Mouse (Mus musculus): ENCODE data around the gene Pitpnm2. TPM values are rescaled to one million over a fixed set of nuclear protein-coding genes. Genes with fewer than 3 reads are reported as not detected.

Pitpnm2 gene
- polyA plus RNA-seq, 1 experiment from 2014 or later = 8.9 TPM

DNA sequence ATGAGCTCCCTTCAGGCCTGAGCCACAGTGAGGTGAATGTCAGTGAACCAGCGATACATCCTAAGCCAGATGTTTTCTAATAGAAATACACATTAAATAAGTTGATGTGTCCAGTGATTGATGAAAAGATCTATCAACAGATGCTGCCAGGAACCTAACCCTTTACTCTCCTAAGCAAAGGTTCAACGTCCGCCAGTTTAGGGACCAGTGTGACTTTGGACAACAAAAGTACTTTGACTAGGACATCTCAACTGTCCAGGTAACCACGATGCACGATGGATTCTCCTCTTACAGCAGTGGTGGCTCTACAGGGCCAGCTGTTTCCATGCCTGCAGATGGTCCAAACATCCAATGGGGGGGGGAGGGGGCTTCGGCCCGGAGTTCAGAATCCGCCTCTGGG lies 5.1 kb downstream of the Pitpnm2 start:
- no peak overlapping the region for H3K27ac ChIP-seq
- ATAC-seq (ENCODE audit: low FRiP score) = no peak
- H3K4me1 ChIP-seq = peaks cover 45% of the 10 kb centered on the region
- H3K9me3 ChIP-seq = no peaks in the 10 kb centered on the region
- no peak overlapping the region for H3K9ac ChIP-seq
- no peak overlapping the region for H3K4me3 ChIP-seq (replicated peaks)
- 92% methylated on average over 8 of the region's 8 CpGs for WGBS
- H3K27me3 ChIP-seq = peaks cover 29% of the 10 kb centered on the region; the same call in 1 of the 2 replicates
- H3K4me2 ChIP-seq = no peak overlapping the region
- H3K36me3 ChIP-seq (replicated peaks) = no peaks in the 10 kb centered on the region

DNA sequence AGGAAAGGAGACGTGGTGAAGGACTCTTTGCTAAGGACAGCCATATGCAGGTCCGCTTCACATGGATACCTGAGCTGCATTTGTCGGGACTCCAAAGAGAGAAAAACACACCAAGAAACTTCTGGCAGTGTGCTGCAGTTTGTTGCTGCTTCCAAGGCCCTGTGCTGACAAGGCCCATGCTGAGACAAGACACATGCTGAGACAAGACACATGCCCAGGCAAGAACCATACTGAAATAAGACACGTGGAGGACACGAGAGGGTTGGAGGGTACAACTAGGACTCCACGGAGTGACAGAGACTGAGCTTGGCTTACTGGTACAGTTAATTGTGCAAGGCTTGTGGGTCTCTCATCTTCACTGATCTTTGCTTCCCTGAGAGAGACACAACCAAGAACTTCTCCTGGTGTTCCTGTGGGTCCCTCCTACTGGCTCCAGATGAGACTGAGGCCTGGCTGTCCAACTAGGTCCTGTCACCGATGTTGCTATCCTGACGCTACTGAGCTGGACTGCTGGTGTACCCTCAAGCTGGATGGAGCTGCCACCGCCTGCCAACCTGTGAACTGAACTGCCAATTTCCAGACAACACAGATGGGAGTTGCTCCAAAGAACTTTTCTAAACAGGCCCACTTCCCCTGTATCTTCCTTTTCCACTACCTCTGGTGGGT lies 6.2 kb downstream of the Pitpnm2 start:
- no peak overlapping the region for H3K9ac ChIP-seq
- 94% methylated on average over 9 of the region's 9 CpGs for WGBS
- peaks cover 37% of the 10 kb centered on the region for H3K4me1 ChIP-seq
- no peak overlapping the region for H3K4me3 ChIP-seq (replicated peaks)
- no peaks in the 10 kb centered on the region for H3K36me3 ChIP-seq (replicated peaks)
- no peak overlapping the region for H3K27ac ChIP-seq
- no peak for ATAC-seq (ENCODE audit: low FRiP score)
- H3K4me2 ChIP-seq = no peak overlapping the region
- no peaks in the 10 kb centered on the region for H3K9me3 ChIP-seq
- peaks cover 33% of the 10 kb centered on the region; the same call in 1 of the 2 replicates for H3K27me3 ChIP-seq

DNA sequence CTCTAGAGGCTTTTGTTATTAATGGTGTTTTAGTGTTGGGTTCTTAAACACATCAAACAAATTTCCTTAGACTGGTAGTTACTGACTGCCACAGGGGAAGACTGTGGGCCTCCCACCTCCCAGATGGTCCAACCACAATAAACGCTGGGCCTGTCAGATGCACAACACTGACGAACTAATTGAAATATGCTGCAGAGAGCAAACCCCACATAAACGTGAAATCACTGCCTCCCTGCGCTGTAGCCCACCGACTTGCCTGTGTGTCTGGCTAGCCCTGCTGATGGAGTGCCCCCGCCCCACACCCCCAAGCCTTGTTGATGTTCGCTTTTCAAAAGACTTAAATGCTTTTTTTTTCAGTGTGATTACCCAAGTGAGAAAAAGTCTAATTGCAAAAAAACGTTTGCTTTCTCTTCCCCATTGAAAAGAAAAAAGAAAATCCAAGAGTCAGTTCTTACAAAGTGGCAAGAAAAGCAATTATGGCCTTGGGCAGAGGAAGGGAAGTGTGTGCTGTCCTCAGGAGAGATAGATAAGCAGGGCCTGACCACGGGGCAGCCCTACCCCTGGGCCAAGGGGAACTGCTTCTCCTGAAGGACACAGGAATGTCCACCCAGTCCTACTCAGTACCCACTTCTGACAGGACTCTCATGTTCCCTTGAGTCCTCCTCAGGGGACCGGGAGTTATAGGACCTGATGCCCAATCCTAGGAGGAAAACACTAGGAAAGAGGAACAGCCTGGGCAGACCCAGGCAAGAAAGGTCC lies 7.7 kb downstream of the Pitpnm2 start:
- Histone ChIP-seq H3K9ac (no peak overlapping the region), H3K36me3 (replicated peaks) (no peaks in the 10 kb centered on the region), H3K9me3 (no peaks in the 10 kb centered on the region), H3K4me2 (peak overlapping the region; percentile 24), H3K27me3 (peaks cover 21% of the 10 kb centered on the region; the same call in 1 of the 2 replicates), H3K4me1 (peaks cover 22% of the 10 kb centered on the region), H3K27ac (peak overlapping the region; percentile 70), H3K4me3 (replicated peaks) (no peak overlapping the region)
- WGBS = 21% methylated on average over 10 of the region's 10 CpGs
- peak; percentile 61; the same call in 1 of the 2 replicates for ATAC-seq (ENCODE audit: low FRiP score)

DNA sequence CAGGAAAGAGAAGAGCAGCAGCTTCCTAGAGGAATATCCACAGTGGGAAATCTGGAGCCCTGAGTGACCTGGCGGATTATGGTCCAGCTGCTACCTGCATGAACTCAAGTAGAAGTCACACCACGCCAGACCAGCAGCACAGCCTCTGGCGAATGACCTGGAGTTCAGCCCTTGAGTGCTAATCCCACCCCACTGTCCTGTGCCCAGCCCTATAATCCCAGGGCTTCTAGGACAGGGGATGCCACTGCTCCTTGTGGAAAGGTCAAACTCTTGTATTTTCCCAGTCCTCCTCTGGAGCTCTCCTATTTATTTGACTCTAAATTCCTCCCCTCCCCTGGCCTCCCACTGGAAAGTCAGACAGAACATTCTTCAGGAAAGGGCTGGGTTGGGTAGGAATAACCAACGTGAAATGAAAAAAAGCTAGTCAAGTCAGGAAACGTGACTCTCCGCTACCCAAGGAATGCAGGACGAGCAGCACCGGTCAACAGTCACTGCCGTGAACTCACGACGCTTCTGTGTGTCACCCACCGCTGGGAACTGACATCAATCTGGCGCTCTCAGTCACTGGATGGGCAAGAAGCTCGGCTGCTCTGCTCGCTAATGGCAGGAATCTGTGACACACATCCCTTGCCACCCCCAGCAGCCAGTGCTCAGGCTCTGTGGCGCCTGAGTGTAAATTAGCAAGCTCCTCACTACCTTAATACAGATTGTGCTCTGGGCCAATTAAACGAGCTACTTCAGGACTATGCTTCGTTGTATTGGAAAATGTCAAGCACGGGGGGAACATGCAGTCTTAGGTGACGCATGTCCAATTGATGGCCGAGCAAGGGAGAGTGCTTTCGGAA lies 8.5 kb downstream of the Pitpnm2 start:
- H3K27me3 ChIP-seq = peaks cover 21% of the 10 kb centered on the region; the same call in 1 of the 2 replicates
- H3K36me3 ChIP-seq (replicated peaks) = no peaks in the 10 kb centered on the region
- H3K4me2 ChIP-seq = peak overlapping the region; percentile 24
- H3K9ac ChIP-seq = no peak overlapping the region
- H3K4me1 ChIP-seq = peaks cover 22% of the 10 kb centered on the region
- WGBS = 27% methylated on average over 22 of the region's 22 CpGs
- no peaks in the 10 kb centered on the region for H3K9me3 ChIP-seq
- H3K27ac ChIP-seq = peak overlapping the region; percentile 70
- peak; percentile 75; the same call in 1 of the 2 replicates for ATAC-seq (ENCODE audit: low FRiP score)
- H3K4me3 ChIP-seq (replicated peaks) = no peak overlapping the region; the same call in 1 of the 2 replicates

DNA sequence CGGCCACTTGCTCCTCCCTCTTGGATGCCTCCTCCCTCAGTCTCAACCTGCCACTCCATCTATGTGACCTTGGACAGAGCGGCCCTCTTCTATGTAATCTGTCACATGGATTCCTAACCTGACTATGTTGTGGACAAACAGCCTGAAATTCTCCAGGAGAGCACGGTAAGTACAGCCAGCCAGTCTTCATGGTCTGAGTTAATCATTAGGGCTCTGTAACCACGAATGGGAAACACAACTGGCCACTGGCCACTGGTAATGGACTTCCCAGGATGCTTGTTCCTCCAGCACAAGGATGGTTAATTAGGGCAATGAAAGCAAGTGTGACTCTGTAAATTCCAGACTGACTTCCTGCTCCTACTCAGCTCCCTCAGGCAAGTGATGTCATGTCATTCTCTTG lies 13.4 kb downstream of the Pitpnm2 start:
- Histone ChIP-seq H3K27me3 (peaks cover 12% of the 10 kb centered on the region; the same call in 1 of the 2 replicates), H3K9me3 (no peaks in the 10 kb centered on the region), H3K9ac (no peak overlapping the region), H3K36me3 (replicated peaks) (no peaks in the 10 kb centered on the region), H3K4me1 (peaks cover 27% of the 10 kb centered on the region), H3K4me2 (no peak overlapping the region), H3K27ac (no peak overlapping the region), H3K4me3 (replicated peaks) (no peak overlapping the region)
- 84% methylated on average over 4 of the region's 4 CpGs for WGBS
- no peak for ATAC-seq (ENCODE audit: low FRiP score)

DNA sequence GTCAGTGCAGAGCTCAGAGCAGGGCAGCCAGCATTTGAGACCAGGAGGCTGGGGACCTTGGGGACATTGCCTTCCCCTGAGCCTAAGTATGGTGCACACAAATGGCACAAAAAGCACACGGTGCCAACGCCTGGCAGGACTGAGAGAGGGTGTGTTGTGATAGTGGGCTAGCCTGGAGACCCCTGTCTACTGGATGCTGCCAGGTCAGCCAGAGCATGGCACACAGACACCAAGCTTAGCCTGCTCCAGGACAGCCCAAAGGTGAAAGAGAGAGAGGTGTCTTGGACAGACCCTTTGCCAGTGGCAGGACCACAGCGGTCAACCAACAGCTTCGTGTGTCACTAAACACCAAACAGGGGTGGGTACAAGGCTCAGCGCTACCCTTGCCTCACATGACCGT lies 14.8 kb downstream of the Pitpnm2 start:
- WGBS = 97% methylated on average over 6 of the region's 6 CpGs
- H3K27ac ChIP-seq = no peak overlapping the region

DNA sequence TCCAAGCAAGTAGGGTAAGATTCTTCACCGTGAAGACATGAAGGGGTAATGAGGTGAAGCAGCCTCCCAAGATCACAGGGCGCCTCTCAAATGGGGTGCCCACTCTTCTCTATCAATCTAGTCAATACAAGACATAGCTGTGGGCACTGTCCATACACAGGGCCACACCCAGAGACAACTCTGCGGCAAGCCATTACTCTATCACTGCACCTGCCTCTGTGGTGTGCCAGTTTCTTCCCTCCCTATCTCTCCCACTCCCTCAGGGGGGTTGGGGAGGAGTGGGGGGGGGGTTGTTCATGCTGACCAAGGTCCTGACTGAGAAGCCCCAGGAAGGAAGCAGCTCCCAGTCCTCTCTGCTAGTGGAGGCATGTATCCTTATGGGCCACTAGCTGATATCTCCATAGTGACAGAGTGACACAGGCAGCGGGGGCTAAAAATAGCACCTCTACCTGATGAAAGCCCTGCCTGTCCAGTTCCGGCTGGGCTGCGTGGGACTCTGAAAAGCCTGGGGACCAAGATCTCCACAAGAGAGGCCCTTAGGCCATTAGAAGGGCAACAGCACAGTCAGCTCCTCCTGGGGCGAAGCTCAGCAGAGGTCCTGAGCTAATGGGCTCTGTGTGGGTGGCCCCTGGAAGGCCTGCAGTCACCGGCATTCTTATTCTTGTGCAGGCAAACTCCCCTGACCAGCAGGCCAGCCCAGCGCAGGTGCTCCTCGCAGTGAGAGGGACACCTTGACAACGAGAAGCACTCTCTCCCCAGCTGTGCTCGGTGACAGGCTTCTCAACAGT lies 15.5 kb downstream of the Pitpnm2 start:
- 51% methylated on average over 12 of the region's 12 CpGs for WGBS
- Histone ChIP-seq H3K9ac (no peak overlapping the region; the same call in 1 of the 2 replicates), H3K4me3 (replicated peaks) (no peak overlapping the region), H3K4me2 (no peak overlapping the region), H3K27me3 (0 out of 2 replicates have a peak, but pooled peaks cover 4% of the 10 kb centered on the region), H3K27ac (no peak overlapping the region), H3K9me3 (no peaks in the 10 kb centered on the region), H3K4me1 (peaks cover 19% of the 10 kb centered on the region), H3K36me3 (replicated peaks) (no peaks in the 10 kb centered on the region)
- ATAC-seq (ENCODE audit: low FRiP score) = no peak

More for the DNA sequence above, 14.8 kb downstream of the Pitpnm2 start:
- no peak overlapping the region for H3K4me3 ChIP-seq (replicated peaks)
- H3K9me3 ChIP-seq = no peaks in the 10 kb centered on the region
- no peak overlapping the region for H3K4me2 ChIP-seq
- no peak overlapping the region for H3K9ac ChIP-seq
- no peak for ATAC-seq (ENCODE audit: low FRiP score)
- H3K4me1 ChIP-seq = peaks cover 19% of the 10 kb centered on the region
- H3K36me3 ChIP-seq (replicated peaks) = no peaks in the 10 kb centered on the region
- 0 out of 2 replicates have a peak, but pooled peaks cover 4% of the 10 kb centered on the region for H3K27me3 ChIP-seq

DNA sequence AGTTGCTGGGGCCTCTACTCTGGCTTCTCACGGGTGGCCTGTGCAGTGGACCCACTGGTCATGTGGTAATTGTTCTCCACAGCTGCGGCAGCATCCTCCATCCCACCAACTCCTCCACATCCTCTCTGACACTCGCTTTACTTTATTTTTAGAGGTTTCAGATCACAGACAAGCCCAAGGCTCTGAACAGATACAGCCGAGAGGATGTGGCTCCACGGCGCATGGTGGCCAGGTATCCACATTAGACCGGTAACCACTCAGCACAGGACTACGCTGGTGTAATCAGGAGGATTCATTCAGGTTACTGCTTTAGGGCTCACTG lies 16.5 kb downstream of the Pitpnm2 start:
- ATAC-seq (ENCODE audit: low FRiP score) = no peak
- no peaks in the 10 kb centered on the region for H3K27me3 ChIP-seq
- WGBS = 89% methylated on average over 8 of the region's 8 CpGs
- no peak overlapping the region for H3K27ac ChIP-seq
- peaks cover 19% of the 10 kb centered on the region for H3K4me1 ChIP-seq
- no peaks in the 10 kb centered on the region for H3K36me3 ChIP-seq (replicated peaks)
- H3K4me2 ChIP-seq = no peak overlapping the region
- H3K9ac ChIP-seq = no peak overlapping the region
- no peaks in the 10 kb centered on the region for H3K9me3 ChIP-seq
- no peak overlapping the region for H3K4me3 ChIP-seq (replicated peaks)

DNA sequence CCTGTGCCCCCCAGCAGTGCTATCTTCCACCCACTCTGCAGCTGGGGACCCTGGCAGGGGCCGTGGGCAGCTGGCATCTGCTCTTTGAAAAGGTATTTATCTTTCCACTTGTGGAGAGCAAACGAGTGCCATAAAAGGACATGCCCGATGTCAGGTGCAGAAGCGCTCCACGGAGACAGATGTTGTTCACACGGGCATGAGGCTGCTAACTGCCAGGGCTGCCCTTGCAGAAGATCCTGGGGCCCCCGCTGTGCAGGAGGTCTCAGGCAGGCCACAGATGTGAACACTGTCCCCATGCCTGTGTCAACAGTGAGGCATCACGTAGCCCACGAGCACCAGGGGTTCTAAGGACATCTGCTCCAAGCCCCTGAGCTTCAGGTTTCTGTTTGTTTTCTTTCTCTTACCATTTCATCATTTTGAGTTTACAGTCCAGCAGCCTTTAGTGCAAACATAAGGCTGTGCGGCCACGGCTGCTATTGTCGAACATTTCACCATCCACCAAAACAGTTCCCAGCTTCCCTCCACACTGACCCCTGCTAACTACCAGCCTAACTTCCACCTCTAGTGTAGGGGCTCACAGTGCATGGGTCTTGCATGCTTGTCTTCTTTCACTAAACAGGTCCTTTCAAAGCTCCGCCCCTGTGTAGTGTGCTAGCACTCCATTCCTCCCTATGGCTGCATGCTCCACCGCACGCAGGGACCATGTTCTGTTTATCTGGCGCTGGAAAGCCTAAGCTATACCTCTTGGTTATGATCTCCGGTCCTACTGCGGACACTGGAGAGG lies 17.0 kb downstream of the Pitpnm2 start:
- Histone ChIP-seq H3K36me3 (replicated peaks) (no peaks in the 10 kb centered on the region), H3K27ac (no peak overlapping the region), H3K4me3 (replicated peaks) (no peak overlapping the region), H3K27me3 (no peaks in the 10 kb centered on the region), H3K9ac (no peak overlapping the region), H3K4me2 (no peak overlapping the region), H3K4me1 (peaks cover 19% of the 10 kb centered on the region), H3K9me3 (no peaks in the 10 kb centered on the region)
- no peak for ATAC-seq (ENCODE audit: low FRiP score)
- WGBS = 81% methylated on average over 18 of the region's 18 CpGs

DNA sequence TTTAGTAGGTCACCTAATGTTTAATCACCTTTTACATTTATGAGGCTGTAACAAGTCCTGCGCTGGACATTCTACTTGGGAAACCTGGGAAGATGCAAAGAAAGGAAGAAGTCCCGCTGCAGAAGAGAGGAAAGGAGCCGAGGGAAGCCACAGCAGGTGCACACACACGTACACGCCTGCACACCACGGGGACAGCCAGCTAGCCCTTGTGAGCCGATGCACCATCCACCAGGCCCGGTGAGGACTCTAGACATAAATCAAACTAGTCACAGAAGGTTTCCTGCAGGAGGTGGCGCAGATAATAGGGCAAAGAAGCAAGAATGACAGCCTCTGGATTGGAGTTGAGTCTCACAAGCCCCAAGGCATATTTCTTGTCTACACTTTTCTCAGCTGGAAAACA lies 19.1 kb downstream of the Pitpnm2 start:
- Histone ChIP-seq H3K4me2 (no peak overlapping the region), H3K4me1 (peaks cover 28% of the 10 kb centered on the region), H3K36me3 (replicated peaks) (no peaks in the 10 kb centered on the region), H3K27ac (no peak overlapping the region), H3K4me3 (replicated peaks) (no peak overlapping the region), H3K27me3 (no peaks in the 10 kb centered on the region), H3K9me3 (no peaks in the 10 kb centered on the region), H3K9ac (no peak overlapping the region)
- 87% methylated on average over 9 of the region's 9 CpGs for WGBS
- no peak for ATAC-seq (ENCODE audit: low FRiP score)

DNA sequence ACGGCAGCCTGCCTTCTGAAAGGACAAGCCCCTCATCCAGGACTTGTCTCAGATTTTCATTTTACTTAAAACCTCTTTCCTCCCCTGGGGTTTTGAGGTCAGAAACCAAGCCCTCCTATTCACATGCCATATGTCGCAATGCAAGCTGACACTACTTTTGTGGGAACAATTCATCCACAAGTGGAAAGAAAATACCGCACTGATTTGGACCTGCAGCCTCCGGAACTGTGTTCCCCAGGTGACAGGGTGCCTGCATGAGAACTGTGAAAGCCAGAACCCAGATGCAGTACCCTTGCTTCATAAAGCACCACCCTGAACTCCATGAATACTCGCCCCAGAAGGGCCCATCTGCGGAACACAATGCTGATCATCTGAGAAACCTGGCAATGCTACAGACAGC lies 22.4 kb downstream of the Pitpnm2 start:
- 75% methylated on average over 6 of the region's 6 CpGs for WGBS
- no peak for ATAC-seq (ENCODE audit: low FRiP score)
- H3K9ac ChIP-seq = no peak overlapping the region

More for the DNA sequence above, 22.4 kb downstream of the Pitpnm2 start:
- Histone ChIP-seq H3K9me3 (no peaks in the 10 kb centered on the region), H3K4me2 (no peak overlapping the region), H3K27me3 (no peaks in the 10 kb centered on the region), H3K27ac (no peak overlapping the region), H3K36me3 (replicated peaks) (no peaks in the 10 kb centered on the region), H3K4me1 (peaks cover 11% of the 10 kb centered on the region), H3K4me3 (replicated peaks) (no peak overlapping the region)

Data from forebrain, embryonic 12.5 days (tissue).